In genomic region chr14:26637851-26638707, GRCm38 (mm10) we compare ENCODE assay signal across 8 mouse cellular contexts. TPM values are rescaled to one million over a fixed set of nuclear protein-coding genes. Genes with fewer than 3 reads are reported as not detected.
DNase-seq lines count a peak whose midpoint lies in the region; ATAC-seq and TF ChIP-seq lines count a peak whose summit lies in the region.

Gene Arf4 (plus strand): TSS chr14:26638074.

- H3K9me3 ChIP-seq in kidney, embryonic 14.5 days (ENCODE audit: control insufficient read depth, low read length), result no peaks in the 10 kb centered on the region
- H3K9me3 ChIP-seq in limb, embryonic 15.5 days, result no peaks in the 10 kb centered on the region

- under 1% methylated on average over 80 of the region's 83 CpGs for WGBS in kidney, embryonic 14.5 days
- under 1% methylated on average over 82 of the region's 83 CpGs for WGBS in limb, embryonic 15.5 days

- peak within 1 kb of the TSS; percentile 92 for H3K4me3 ChIP-seq in bone marrow macrophage, adult 2 months (ENCODE audit: insufficient read depth, low read length)
- peak within 1 kb of the TSS; percentile 85 for H3K4me3 ChIP-seq in embryonic fibroblast, embryonic 13.5 days (ENCODE audit: insufficient read depth, low read length)
- H3K4me3 ChIP-seq in kidney, embryonic 14.5 days (ENCODE audit: low read length), result peak within 1 kb of the TSS; percentile 94
- H3K4me3 ChIP-seq in limb, embryonic 15.5 days, result peak within 1 kb of the TSS; percentile 77

- ATAC-seq in kidney, embryonic 14.5 days (ENCODE audit: low FRiP score, low TSS enrichment), result peak; percentile 99
- peak; percentile 99 for ATAC-seq in limb, embryonic 15.5 days (ENCODE audit: insufficient number of reproducible peaks, low FRiP score, low TSS enrichment, low read depth)

- TF ChIP-seq CTCF in bone marrow macrophage, adult 2 months (IDR thresholded peaks at IDR 0.05; ENCODE audit: low read depth, low read length), result no peak
- TF ChIP-seq CTCF in embryonic fibroblast, embryonic 13.5 days (IDR thresholded peaks at IDR 0.05; ENCODE audit: borderline replicate concordance, insufficient read depth, low read length), result no peak

- TF ChIP-seq POLR2A in bone marrow macrophage, adult 2 months (IDR thresholded peaks at IDR 0.05; ENCODE audit: borderline replicate concordance, low read depth, low read length), result no peak
- TF ChIP-seq POLR2A in embryonic fibroblast, embryonic 13.5 days (IDR thresholded peaks at IDR 0.05; ENCODE audit: low read depth, low read length), result peak; percentile 95

- H3K9ac ChIP-seq in kidney, embryonic 14.5 days (ENCODE audit: low read depth, low read length), result peak within 1 kb of the TSS; percentile 97
- H3K9ac ChIP-seq in limb, embryonic 15.5 days, result peak within 1 kb of the TSS; percentile 86

- no peaks in the 10 kb centered on the region for H3K27me3 ChIP-seq in kidney, embryonic 14.5 days (ENCODE audit: control insufficient read depth, insufficient read depth, low read length)
- no peaks in the 10 kb centered on the region for H3K27me3 ChIP-seq in limb, embryonic 15.5 days

- peak; percentile 99 for DNase-seq in A20 (ENCODE audit: low read depth, low spot score)
- DNase-seq in heart, adult 9 months (ENCODE audit: low spot score in 2 of 2), result peak; percentile 99 to 100
- DNase-seq in monocyte, adult 2 months (ENCODE audit: low read depth in 1 of 2, low spot score in 2 of 2), result peak; percentile 96 to 97
- DNase-seq in spleen, postnatal 36 days (ENCODE audit: low spot score in 2 of 2), result peak; percentile 98

- peak within 1 kb of the TSS; percentile 84 for H3K27ac ChIP-seq in bone marrow macrophage, adult 2 months (ENCODE audit: insufficient read depth, low read depth, low read length)
- H3K27ac ChIP-seq in embryonic fibroblast, embryonic 13.5 days (ENCODE audit: insufficient read depth, low read length), result peak within 1 kb of the TSS; percentile 97
- H3K27ac ChIP-seq in kidney, embryonic 14.5 days (ENCODE audit: low read depth, low read length), result peak within 1 kb of the TSS; percentile 97
- peak within 1 kb of the TSS; percentile 98 for H3K27ac ChIP-seq in limb, embryonic 15.5 days

- H3K4me1 ChIP-seq in bone marrow macrophage, adult 2 months (ENCODE audit: control insufficient read depth, insufficient read depth, low read length), result peaks cover 7% of the 10 kb centered on the region
- H3K4me1 ChIP-seq in embryonic fibroblast, embryonic 13.5 days (ENCODE audit: control insufficient read depth, insufficient read depth, low read length), result peaks cover 2% of the 10 kb centered on the region; the same call in 1 of the 2 replicates
- H3K4me1 ChIP-seq in kidney, embryonic 14.5 days (ENCODE audit: control insufficient read depth, insufficient read depth, low read length), result peaks cover 8% of the 10 kb centered on the region
- peaks cover 10% of the 10 kb centered on the region; the same call in 1 of the 2 replicates for H3K4me1 ChIP-seq in limb, embryonic 15.5 days

- 0 out of 2 replicates have a peak, but pooled peaks cover 3% of the 10 kb centered on the region for H3K36me3 ChIP-seq in kidney, embryonic 14.5 days (ENCODE audit: control insufficient read depth, insufficient read depth, low read length)
- no peaks in the 10 kb centered on the region for H3K36me3 ChIP-seq in limb, embryonic 15.5 days

- H3K4me2 ChIP-seq in kidney, embryonic 14.5 days (replicated peaks; ENCODE audit: low read depth, low read length), result peak within 1 kb of the TSS; percentile 62
- H3K4me2 ChIP-seq in limb, embryonic 15.5 days, result peak within 1 kb of the TSS; percentile 61

RNA-seq across cellular contexts. Expression of gene Arf4, which starts in this region (rescaled TPM):
- polyA plus RNA-seq in bone marrow macrophage, adult 2 months (2012; ENCODE audit: insufficient read depth, insufficient read length, missing spikeins), result 151 and 154 TPM in 2 replicates
- polyA plus RNA-seq in embryonic fibroblast, embryonic 13.5 days (2011; ENCODE audit: insufficient read length, low read depth, missing spikeins), result 569 and 573 TPM in 2 replicates
- polyA plus RNA-seq in kidney, embryonic 14.5 days (2014; fragmentation: Nextera tagmentation; extraction: Ambion mirVana), result 549 and 626 TPM in 2 replicates
- polyA plus RNA-seq in limb, embryonic 15.5 days (2015; fragmentation: Nextera tagmentation; extraction: Ambion mirVana), result 712 and 733 TPM in 2 replicates

Comparison
In these comparisons a context has a peak if more than half of its experiments do, and no peak if none do; other contexts are left out.
1. Peak in every context shown above with its lines: DNase-seq, ATAC-seq, H3K4me3 ChIP-seq and H3K27ac ChIP-seq.